Mouse (Mus musculus) embryo, embryonic 11 days (tissue): ENCODE data around the gene Ildr1.

Experiments used
- DNase-seq: peaks from one replicate; pipeline ENCODE4 v3.0.0-alpha.2; 2015

Ildr1 gene

GRCm38 (mm10) chr16:36707702-36708423 lies 14.1 kb downstream of the Ildr1 start:
- no peak for DNase-seq

GRCm38 (mm10) chr16:36708751-36709150 lies 15.0 kb downstream of the Ildr1 start:
- no peak for DNase-seq

- DNase-seq: no peak
Measured at GRCm38 (mm10) chr16:36709405-36709804, 15.6 kb downstream of the Ildr1 start.

GRCm38 (mm10) chr16:36710794-36711193 lies 17.0 kb downstream of the Ildr1 start:
- DNase-seq: no peak

- DNase-seq: no peak
Measured at GRCm38 (mm10) chr16:36711760-36712159, 18.0 kb downstream of the Ildr1 start.

- DNase-seq: no peak
Measured at GRCm38 (mm10) chr16:36717481-36717880, 23.7 kb downstream of the Ildr1 start.

GRCm38 (mm10) chr16:36718637-36719036 lies 24.9 kb downstream of the Ildr1 start:
- no peak for DNase-seq

- peak; percentile 18 for DNase-seq
Measured at GRCm38 (mm10) chr16:36720194-36721055, 26.6 kb downstream of the Ildr1 start.

GRCm38 (mm10) chr16:36722739-36723138 lies 29.0 kb downstream of the Ildr1 start:
- no peak for DNase-seq

GRCm38 (mm10) chr16:36723880-36724443 lies 30.2 kb downstream of the Ildr1 start:
- no peak for DNase-seq

GRCm38 (mm10) chr16:36728959-36729358 lies 35.2 kb downstream of the Ildr1 start:
- DNase-seq: no peak

GRCm38 (mm10) chr16:36732572-36732971 lies 38.8 kb downstream of the Ildr1 start:
- no peak for DNase-seq

GRCm38 (mm10) chr16:36733827-36734226 lies 40.0 kb downstream of the Ildr1 start:
- DNase-seq: no peak

- no peak for DNase-seq
Measured at GRCm38 (mm10) chr16:36735421-36735820, 41.6 kb downstream of the Ildr1 start.

GRCm38 (mm10) chr16:36739404-36739930 lies 45.7 kb downstream of the Ildr1 start:
- no peak for DNase-seq

GRCm38 (mm10) chr16:36743580-36743979 lies 49.8 kb downstream of the Ildr1 start:
- DNase-seq: no peak

- no peak for DNase-seq
Measured at GRCm38 (mm10) chr16:36747068-36747467, 53.3 kb downstream of the Ildr1 start.

- DNase-seq: no peak
Measured at GRCm38 (mm10) chr16:36747767-36748166, 54.0 kb downstream of the Ildr1 start.

- no peak for DNase-seq
Measured at GRCm38 (mm10) chr16:36751979-36752378, 58.2 kb downstream of the Ildr1 start.

- no peak for DNase-seq
Measured at GRCm38 (mm10) chr16:36770191-36770771, 76.5 kb downstream of the Ildr1 start.

GRCm38 (mm10) chr16:36770830-36771229 lies 77.1 kb downstream of the Ildr1 start:
- no peak for DNase-seq

GRCm38 (mm10) chr16:36771244-36771643 lies 77.5 kb downstream of the Ildr1 start:
- DNase-seq: no peak

- no peak for DNase-seq
Measured at GRCm38 (mm10) chr16:36771703-36772102, 77.9 kb downstream of the Ildr1 start.
